Mouse (Mus musculus) limb, embryonic 10.5 days (tissue): Measurements from ENCODE around the gene Lmtk3. TPM values are rescaled to one million over a fixed set of nuclear protein-coding genes. Genes with fewer than 3 reads are reported as not detected.

Experiments
- DNase-seq: peaks from one replicate; pipeline ENCODE4 v3.0.0-alpha.2; 2017; ENCODE audit warnings: low spot score
- H3K27ac ChIP-seq: fragments of 300-500 bp; sonication (generic); 2 replicates; pipeline ENCODE4 v1.5.1; 2016; ENCODE audit warnings: mild to moderate bottlenecking
- H3K27me3 ChIP-seq: fragments of 300-500 bp; sonication (generic); 2 replicates; pipeline ENCODE4 v1.6.1; 2016; ENCODE audit warnings: low read depth, mild to moderate bottlenecking; ENCODE audit not compliant: poor library complexity, severe bottlenecking
- H3K36me3 ChIP-seq: fragments of 300-500 bp; sonication (generic); 2 replicates; pipeline ENCODE4 v1.6.1; 2016; ENCODE audit warnings: mild to moderate bottlenecking, moderate library complexity
- H3K4me1 ChIP-seq: fragments of 300-500 bp; sonication (generic); 2 replicates; pipeline ENCODE4 v1.6.1; 2016
- H3K4me3 ChIP-seq: fragments of 300-500 bp; sonication (generic); 2 replicates; pipeline ENCODE4 v1.5.1; 2016; ENCODE audit warnings: mild to moderate bottlenecking, moderate library complexity
- H3K9me3 ChIP-seq: fragments of 300-500 bp; sonication (generic); replicated peaks from 2 replicates; pipeline ENCODE4 v1.6.1; 2016; ENCODE audit warnings: mild to moderate bottlenecking
- WGBS: fragments of 180-500 bp; shearing (Covaris S2); methylation state at CpG from one replicate; pipeline ENCODE4 v1.1.7; 2016; 5-methylcytosine and 5-hydroxymethylcytosine counted together
- polyA plus RNA-seq: library from polyadenylated mRNA; unstranded; fragments of >200 nt; fragmentation: Nextera tagmentation; extraction: Ambion mirVana; gene quantifications from 2 replicates; pipeline ENCODE4 v1.2.1, GENCODE M21; 2016

Gene Lmtk3
- polyA plus RNA-seq, 1 experiment from 2014 or later = 3.2 TPM

DNA sequence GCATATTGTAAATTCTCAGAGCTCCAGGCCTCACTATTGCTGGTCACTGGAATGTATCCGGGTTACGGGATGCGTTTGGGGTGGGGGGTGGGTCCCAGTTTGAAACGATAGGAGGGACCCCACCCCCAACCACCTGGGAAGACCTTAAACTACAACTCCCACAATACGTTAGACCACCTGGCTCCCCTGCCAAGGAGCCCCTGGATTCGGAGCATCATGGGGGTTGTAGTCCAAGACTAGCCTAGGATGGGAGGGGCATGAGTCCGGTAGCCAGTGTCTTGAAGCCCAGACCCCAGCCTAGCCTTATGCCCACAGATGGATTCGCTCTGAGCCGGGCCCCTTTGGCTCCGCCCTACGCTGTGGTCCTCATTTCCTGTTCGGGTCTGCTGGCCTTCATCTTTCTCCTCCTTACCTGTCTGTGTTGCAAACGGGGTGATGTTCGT is 2.6 kb downstream of the Lmtk3 start:
- Histone ChIP-seq H3K27me3 (peaks cover 19% of the 10 kb centered on the region), H3K27ac (peak overlapping the region; percentile 91), H3K36me3 (peaks cover 40% of the 10 kb centered on the region), H3K9me3 (no peaks in the 10 kb centered on the region), H3K4me3 (peak overlapping the region; percentile 95), H3K4me1 (peaks cover 44% of the 10 kb centered on the region)
- peak; percentile 79 for DNase-seq
- under 1% methylated on average over 14 of the region's 14 CpGs for WGBS

DNA sequence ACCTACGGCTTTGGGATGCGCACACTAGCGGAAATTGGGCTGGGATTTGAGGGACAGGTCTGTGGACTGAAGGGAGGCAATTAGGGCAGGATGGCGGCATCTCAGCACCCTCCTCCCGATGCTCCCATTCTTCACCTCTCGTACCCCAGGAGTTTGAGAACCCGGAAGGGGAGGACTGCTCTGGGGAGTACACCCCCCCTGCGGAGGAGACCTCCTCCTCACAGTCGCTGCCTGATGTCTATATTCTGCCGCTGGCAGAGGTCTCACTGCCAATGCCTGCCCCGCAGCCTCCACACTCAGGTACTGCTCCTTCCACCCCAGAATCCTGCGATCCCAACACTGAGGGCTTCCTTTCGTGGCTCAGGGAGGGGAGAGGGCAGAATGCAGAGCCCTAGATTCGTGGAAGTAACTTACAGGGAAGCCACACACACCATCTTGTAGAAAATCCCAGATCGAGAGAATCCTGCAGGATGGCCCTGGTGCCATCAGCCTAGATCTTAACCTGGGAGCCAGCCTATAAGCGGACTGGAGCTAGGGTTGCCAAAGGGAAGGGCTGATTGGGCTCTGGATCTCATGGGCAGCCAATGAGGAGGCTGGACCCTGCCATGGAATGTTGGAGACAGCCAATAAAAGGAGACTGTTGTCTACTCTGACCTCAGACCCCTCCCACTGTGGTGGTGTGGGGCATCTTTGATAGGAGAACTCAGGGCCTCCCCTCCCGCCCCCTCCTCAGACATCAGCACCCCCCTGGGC is 3.3 kb downstream of the Lmtk3 start:
- peak overlapping the region; percentile 91 for H3K27ac ChIP-seq
- WGBS = 4% methylated on average over 17 of the region's 17 CpGs
- H3K9me3 ChIP-seq = no peaks in the 10 kb centered on the region
- peak; percentile 62 for DNase-seq
- H3K4me3 ChIP-seq = peak overlapping the region; percentile 95
- H3K36me3 ChIP-seq = peaks cover 47% of the 10 kb centered on the region
- H3K4me1 ChIP-seq = peaks cover 44% of the 10 kb centered on the region
- peaks cover 19% of the 10 kb centered on the region for H3K27me3 ChIP-seq

DNA sequence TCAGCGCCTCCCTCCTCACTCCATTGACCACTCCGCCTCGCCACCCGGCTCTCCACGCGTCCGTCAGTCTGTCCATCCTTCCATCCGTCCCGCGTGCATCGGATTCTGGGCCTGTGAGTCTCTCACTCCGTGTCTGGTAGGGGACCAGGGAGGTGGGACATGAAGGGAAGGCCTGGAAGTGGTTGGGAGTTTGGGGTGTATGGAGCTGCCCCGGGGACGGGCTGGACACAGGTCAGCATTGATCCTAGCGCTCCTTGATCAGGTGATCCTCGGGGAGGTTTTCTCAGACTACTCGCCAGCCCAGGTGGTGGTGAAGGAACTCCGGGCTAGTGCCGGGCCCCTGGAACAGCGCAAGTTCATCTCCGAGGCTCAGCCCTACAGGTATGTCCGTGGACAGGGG is 4.1 kb downstream of the Lmtk3 start:
- peaks cover 44% of the 10 kb centered on the region for H3K4me1 ChIP-seq
- no peak for DNase-seq
- 85% methylated on average over 22 of the region's 22 CpGs for WGBS
- no peaks in the 10 kb centered on the region for H3K9me3 ChIP-seq
- H3K27me3 ChIP-seq = peaks cover 14% of the 10 kb centered on the region
- H3K27ac ChIP-seq = peak overlapping the region; percentile 10
- peaks cover 55% of the 10 kb centered on the region for H3K36me3 ChIP-seq
- peak overlapping the region; percentile 95 for H3K4me3 ChIP-seq

DNA sequence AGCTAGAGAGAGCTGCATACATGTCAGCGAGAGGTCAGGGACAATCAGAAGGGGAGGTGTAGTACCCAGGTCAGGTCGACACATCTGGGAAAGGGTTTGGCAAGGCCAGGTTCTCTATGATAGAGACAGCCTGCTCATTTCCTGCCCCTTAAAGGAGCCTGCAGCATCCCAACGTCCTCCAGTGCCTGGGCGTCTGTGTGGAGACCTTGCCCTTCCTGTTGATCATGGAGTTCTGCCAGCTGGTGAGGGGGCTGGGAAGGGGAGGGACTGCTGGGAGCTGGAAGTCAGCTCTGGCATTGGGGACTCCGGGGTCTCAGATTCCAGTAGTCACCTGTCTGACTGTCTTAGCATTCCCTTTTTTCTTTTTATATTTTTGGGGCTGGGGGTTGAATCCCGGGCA is 7.2 kb downstream of the Lmtk3 start:
- Histone ChIP-seq H3K27ac (no peak overlapping the region), H3K9me3 (no peaks in the 10 kb centered on the region), H3K27me3 (peaks cover 32% of the 10 kb centered on the region), H3K4me3 (no peak overlapping the region), H3K36me3 (peaks cover 86% of the 10 kb centered on the region), H3K4me1 (peaks cover 20% of the 10 kb centered on the region)
- 81% methylated on average over 6 of the region's 6 CpGs for WGBS
- no peak for DNase-seq

DNA sequence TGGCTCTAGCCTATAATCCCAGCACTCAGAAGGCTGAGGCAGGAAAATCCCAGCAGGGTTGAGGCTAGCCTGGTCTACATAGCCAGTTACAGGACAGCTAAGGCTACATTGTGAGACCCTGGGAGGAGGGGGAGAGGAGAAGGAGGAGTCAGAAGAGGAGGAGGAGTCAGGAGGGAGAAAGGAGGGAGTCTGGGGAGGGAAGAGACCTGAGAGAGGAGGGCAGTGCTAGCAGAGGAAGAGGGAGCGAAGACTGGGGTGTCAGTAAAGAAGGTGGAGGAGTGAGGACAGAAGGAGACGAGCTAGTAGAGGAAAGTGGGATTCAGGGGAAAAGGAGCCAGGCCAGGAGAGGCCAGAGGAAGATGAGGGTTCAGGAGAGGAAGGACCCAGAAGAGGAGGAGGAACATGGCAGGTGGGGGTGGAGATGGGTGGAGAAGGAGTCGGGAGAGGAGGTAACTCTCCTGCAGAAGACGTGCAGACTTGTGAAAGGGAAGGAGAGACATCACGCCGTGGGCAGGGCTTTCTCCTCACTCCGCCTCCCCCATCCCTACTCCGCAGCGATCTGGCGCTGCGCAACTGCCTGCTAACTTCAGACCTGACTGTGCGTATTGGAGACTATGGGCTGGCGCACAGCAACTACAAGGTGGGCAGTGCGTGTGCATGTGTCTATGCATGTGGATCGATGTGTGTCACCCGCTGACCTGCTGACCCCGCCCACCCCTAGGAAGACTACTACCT is 8.4 kb downstream of the Lmtk3 start:
- Histone ChIP-seq H3K36me3 (peaks cover 98% of the 10 kb centered on the region), H3K4me1 (peaks cover 10% of the 10 kb centered on the region), H3K27me3 (peaks cover 44% of the 10 kb centered on the region), H3K4me3 (no peak overlapping the region), H3K27ac (no peak overlapping the region), H3K9me3 (no peaks in the 10 kb centered on the region)
- DNase-seq = no peak
- WGBS = 72% methylated on average over 17 of the region's 17 CpGs

DNA sequence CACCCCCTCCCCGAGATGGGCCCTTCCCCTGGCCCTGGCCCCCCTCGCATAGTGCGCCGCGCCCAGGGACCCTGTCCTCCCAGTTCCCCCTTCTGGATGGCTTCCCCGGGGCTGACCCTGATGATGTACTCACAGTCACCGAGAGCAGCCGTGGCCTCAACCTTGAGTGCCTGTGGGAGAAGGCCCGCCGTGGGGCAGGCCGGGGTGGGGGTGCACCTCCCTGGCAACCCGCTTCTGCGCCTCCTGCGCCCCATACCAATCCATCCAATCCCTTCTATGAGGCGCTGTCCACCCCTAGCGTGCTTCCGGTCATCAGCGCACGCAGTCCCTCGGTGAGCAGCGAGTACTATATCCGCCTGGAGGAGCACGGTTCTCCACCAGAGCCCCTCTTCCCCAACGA is 9.7 kb downstream of the Lmtk3 start:
- Histone ChIP-seq H3K27me3 (peaks cover 57% of the 10 kb centered on the region), H3K4me1 (peaks cover 11% of the 10 kb centered on the region), H3K27ac (0 out of 2 replicates have a peak overlapping the region, but pooled peaks have one; percentile 42), H3K9me3 (no peaks in the 10 kb centered on the region), H3K36me3 (peaks cover 87% of the 10 kb centered on the region), H3K4me3 (no peak overlapping the region)
- WGBS = 80% methylated on average over 24 of the region's 24 CpGs
- DNase-seq = no peak

DNA sequence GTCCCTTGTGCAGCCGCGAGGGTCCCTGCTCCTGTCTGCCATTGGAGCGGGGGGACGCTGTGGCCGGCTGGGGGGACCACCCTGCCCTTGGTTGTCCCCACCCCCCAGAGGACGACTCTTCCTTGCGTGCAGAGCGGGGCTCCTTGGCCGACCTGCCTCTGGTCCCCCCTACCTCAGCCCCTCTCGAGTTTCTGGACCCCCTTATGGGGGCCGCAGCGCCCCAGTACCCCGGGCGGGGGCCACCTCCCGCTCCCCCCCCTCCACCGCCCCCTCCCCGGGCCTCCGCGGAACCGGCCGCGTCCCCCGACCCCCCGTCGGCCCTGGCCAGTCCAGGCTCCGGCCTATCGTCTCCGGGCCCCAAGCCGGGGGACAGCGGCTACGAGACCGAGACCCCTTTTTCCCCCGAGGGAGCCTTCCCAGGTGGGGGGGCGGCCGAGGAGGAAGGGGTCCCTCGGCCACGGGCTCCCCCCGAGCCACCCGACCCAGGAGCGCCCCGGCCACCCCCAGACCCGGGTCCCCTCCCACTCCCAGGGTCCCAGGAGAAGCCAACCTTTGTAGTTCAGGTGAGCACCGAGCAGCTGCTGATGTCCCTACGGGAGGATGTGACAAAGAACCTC is 10.5 kb downstream of the Lmtk3 start:
- H3K9me3 ChIP-seq = no peaks in the 10 kb centered on the region
- WGBS = 85% methylated on average over 44 of the region's 44 CpGs
- no peak for DNase-seq
- H3K4me1 ChIP-seq = peaks cover 17% of the 10 kb centered on the region
- peaks cover 79% of the 10 kb centered on the region for H3K36me3 ChIP-seq
- H3K27me3 ChIP-seq = peaks cover 65% of the 10 kb centered on the region
- H3K27ac ChIP-seq = no peak overlapping the region
- no peak overlapping the region for H3K4me3 ChIP-seq

DNA sequence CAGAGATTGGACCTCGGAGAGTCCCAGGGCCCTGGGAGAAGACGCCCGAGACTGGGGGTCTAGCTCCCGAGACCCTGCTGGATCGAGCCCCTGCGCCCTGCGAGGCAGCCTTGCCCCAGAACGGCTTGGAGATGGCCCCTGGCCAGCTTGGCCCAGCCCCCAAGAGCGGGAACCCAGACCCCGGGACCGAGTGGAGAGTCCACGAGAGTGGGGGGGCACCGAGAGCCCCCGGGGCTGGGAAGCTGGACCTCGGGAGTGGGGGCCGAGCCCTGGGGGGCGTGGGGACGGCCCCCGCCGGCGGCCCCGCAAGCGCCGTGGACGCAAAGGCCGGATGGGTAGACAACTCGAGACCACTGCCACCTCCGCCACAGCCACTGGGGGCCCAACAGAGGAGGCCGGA is 11.4 kb downstream of the Lmtk3 start:
- H3K27ac ChIP-seq = 0 out of 2 replicates have a peak overlapping the region, but pooled peaks have one; percentile 22
- peaks cover 70% of the 10 kb centered on the region for H3K36me3 ChIP-seq
- no peak for DNase-seq
- H3K4me1 ChIP-seq = peaks cover 19% of the 10 kb centered on the region
- no peak overlapping the region for H3K4me3 ChIP-seq
- peaks cover 74% of the 10 kb centered on the region for H3K27me3 ChIP-seq
- no peaks in the 10 kb centered on the region for H3K9me3 ChIP-seq
- 95% methylated on average over 29 of the region's 29 CpGs for WGBS

DNA sequence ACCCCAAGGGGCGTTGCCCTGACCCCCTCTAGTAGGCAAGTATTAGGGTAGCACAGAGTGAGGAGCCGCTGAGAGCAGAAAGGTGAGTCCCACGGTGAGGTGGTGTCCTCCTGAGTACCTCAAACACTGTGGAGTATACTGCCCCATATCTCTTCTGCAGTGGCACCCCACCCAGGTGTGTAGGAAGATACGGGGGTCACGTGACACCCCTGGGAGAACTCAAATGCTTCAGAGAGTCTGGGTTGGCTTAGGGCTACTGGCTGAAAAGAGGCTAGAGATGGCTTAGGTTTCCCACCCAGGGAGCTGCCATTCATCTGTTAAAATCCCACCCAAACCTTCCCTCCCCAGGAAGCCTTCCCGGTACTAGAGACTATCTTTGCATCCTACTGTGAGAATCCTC is 13.4 kb downstream of the Lmtk3 start:
- peak overlapping the region; percentile 62; the same call in 1 of the 2 replicates for H3K4me3 ChIP-seq
- no peak for DNase-seq
- no peaks in the 10 kb centered on the region for H3K9me3 ChIP-seq
- H3K36me3 ChIP-seq = peaks cover 58% of the 10 kb centered on the region
- no peak overlapping the region for H3K27ac ChIP-seq
- peaks cover 84% of the 10 kb centered on the region for H3K27me3 ChIP-seq
- H3K4me1 ChIP-seq = peaks cover 33% of the 10 kb centered on the region
- WGBS = 46% methylated on average over 6 of the region's 6 CpGs

DNA sequence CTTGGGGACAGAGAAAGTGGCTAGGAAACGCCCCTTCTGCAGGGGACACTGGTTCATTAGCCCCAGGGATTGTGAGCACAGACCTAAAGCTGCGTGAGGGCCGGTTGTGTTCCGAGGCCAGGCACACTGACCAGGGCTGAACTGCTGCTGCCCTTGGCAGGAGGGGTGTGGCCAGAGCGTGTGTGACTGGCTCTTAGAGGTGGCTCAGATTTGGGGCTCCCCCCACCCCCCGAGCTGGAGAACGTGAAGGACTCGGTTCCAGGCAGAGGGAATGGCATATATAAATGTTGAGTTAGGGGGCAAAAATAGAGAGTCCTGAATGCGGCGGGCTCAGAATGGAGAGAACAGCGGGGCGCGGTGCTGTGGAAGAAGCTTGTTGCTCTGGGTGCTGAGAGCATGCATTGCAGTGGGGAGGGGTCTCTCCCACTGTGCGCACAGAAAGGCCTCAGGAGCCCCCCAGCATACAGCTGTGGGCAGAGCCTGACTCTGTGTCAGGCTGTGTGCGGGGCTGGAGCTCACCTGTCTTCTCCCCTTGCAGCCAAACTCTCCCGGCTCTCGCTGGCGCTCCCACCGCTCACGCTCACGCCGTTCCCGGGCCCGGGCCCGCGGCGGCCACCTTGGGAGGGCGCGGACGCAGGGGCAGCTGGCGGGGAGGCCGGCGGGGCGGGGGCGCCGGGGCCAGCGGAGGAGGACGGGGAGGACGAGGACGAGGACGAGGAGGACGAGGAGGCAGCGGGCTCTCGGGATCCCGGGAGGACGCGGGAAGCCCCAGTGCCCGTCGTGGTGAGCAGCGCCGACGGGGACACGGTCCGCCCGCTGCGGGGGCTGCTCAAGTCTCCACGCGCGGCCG is 14.3 kb downstream of the Lmtk3 start:
- H3K36me3 ChIP-seq = peaks cover 58% of the 10 kb centered on the region
- WGBS = 1% methylated on average over 60 of the region's 60 CpGs
- peaks cover 80% of the 10 kb centered on the region for H3K27me3 ChIP-seq
- no peak for DNase-seq
- H3K9me3 ChIP-seq = no peaks in the 10 kb centered on the region
- H3K4me1 ChIP-seq = peaks cover 33% of the 10 kb centered on the region
- peak overlapping the region; percentile 81 for H3K27ac ChIP-seq
- peak overlapping the region; percentile 62 for H3K4me3 ChIP-seq

DNA sequence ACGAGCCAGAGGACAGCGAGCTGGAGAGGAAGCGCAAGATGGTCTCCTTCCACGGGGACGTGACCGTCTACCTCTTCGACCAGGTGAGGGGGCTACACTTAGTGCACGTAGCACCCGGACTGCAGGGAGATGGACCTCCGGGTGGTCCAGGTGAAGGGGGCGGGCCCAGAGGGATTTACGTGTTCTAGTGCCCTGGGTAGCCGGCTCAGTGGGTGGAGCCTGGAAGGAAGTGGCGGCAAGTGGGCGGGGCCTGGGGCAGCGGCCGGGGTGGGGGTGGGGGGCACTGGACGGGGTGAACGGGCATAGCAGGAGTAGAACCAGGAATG is 14.9 kb downstream of the Lmtk3 start:
- H3K36me3 ChIP-seq = peaks cover 57% of the 10 kb centered on the region
- no peaks in the 10 kb centered on the region for H3K9me3 ChIP-seq
- WGBS = 4% methylated on average over 19 of the region's 19 CpGs
- H3K27me3 ChIP-seq = peaks cover 74% of the 10 kb centered on the region
- peak overlapping the region; percentile 62 for H3K4me3 ChIP-seq
- peaks cover 33% of the 10 kb centered on the region for H3K4me1 ChIP-seq
- DNase-seq = peak; percentile 66
- peak overlapping the region; percentile 81 for H3K27ac ChIP-seq

DNA sequence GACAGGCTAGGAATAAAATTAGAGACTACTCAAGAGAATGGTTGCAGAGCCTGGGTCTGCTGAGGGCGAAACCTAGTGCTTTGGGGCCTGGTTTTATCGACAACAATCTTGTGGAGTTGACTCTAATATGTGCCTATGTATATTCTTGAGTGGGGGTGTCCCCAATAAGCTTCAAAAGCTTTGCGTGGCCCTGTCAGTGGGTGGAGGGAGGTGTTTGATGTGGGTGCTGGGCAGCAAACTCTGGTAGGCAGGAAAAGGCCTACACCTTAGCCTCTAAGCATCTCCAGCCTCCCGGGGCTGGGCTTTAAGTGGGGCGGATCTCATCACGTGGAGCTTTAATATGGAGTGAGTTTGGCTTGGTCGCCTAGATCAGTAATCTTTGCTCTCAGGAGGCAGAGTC is 15.4 kb downstream of the Lmtk3 start:
- H3K27me3 ChIP-seq = peaks cover 70% of the 10 kb centered on the region
- peaks cover 57% of the 10 kb centered on the region for H3K36me3 ChIP-seq
- H3K9me3 ChIP-seq = no peaks in the 10 kb centered on the region
- no peak for DNase-seq
- H3K4me1 ChIP-seq = peaks cover 33% of the 10 kb centered on the region
- 53% methylated on average over 7 of the region's 7 CpGs for WGBS
- H3K27ac ChIP-seq = no peak overlapping the region
- H3K4me3 ChIP-seq = peak overlapping the region; percentile 62; the same call in 1 of the 2 replicates
